Mouse (Mus musculus): Measurements from ENCODE around the gene Gbf1.
"Not testable (repeated sequence)": the region's sequence is repeated elsewhere in the genome, so short reads cannot be mapped to it uniquely, and the experiment has no call there.

Gbf1 gene

DNA sequence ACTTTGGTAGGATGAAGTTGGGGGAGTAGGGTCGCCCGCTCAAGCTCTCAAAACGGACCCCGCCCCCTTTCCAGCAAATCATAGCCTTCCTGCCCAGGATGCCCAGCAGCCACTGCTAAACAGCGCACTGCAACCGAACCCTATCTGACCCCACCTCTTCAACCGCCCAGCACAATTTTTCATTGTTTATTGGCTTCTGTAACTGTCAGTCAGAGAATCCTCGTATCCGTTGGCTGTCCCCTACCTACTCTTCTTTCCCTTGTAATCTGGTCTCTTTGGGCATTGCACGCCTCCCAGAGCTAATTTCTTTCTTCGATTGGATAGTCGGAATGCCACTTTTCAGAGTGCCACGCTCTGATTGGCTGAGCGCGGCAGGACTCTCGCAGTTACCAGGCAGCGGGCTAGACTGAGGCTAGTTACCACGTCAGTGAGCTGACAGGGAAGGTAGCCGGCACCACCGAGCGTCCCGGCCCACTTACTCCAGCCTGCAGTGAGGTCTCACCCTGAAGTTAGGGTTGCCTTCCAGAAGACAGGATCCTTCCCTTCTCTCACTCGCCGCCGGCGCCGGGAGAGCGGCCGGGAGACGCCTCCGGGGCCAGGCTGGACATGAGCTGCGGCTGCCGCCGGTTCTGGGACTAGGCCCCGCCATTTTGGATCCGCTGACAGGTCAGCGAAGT, at the start of gene Gbf1:
Gene Gbf1, plus strand, starts transcription at position 383 of the 677 bp plus-strand sequence.
- peak; percentile 97 to 99 for DNase-seq

DNA sequence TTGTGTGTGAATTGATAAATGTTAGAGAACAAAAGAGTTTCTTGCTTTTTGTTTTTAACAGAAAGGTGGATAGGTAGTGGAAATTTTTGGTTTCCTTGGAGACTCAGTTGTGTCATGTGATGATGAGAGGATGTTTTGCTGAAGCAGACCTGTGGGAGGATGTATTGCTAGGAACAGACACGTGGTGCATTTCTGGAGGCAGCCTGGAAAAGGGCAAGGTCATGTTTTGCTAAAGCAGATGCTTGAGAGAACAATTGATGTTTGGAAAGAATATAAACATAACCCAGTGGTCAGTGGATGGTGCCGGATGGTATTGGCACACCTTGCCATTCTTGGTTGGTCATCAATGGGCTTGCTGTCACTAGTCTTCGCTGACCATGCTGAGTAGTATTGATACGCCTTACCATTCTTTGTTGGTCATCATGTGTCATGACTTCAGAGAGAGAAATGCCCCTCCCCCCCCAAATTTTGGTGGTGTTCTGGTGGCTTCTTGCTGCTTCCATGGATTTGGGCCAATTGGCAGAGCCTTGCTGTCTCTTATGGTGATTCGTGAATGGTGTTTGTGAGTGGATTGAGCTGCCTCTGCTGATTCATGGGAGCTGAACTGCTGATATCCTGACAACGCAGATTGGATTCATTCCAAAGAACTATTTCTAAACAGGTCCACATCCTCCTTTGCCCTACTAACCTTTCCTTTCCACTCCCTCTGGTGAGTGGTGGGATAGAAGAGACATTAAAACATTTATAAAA, 48.7 kb upstream of the Gbf1 start:
- DNase-seq: no peak

- no peak for DNase-seq
Measured at GRCm38 (mm10) chr19:46104187-46104557, 48.1 kb upstream of the Gbf1 start.

DNA sequence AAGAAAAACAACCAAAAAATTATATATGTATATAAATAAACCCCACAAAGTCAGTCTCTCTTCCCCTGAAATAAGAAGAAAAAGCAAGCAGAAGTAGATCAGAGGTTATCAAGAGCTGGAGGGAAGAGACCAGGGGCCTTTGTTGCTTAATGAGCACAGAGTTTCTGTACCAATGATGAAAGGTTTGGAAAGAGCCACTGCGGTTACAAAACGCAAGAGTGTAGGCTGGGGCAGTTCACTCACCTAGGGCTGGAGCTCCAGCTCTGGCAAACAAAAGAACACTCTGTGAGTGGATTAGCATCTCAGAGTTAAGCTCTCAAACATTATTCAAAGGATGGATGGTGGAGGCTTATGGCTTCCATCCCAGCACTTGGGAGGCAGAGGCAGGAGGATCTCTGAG, 42.1 kb upstream of the Gbf1 start:
- no peak for DNase-seq

- no peak for DNase-seq
Measured at GRCm38 (mm10) chr19:46110781-46111180, 41.5 kb upstream of the Gbf1 start.

DNA sequence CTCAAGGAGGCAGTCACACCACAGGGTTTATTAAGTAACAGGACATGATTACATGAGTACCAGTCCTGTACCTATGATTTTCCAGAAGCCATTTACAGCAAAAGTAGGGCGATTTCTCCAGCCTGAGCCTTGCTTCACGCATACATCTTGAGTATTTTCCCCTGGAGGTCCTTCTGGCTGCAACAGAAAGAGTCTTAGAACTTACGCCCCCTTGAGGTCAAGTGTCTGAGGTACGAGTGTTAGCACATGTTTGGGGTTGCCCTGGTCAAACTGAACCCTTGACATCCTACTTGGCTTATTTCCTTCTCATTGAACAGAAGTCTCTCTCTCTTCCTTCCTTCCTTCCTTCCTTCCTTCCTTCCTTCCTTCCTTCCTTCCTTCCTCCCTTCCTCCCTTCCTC, 37.7 kb upstream of the Gbf1 start:
- no peak for DNase-seq

GRCm38 (mm10) chr19:46119458-46119857, 32.9 kb upstream of the Gbf1 start:
- no peak for DNase-seq

- no peak for DNase-seq
Measured at GRCm38 (mm10) chr19:46120872-46121271, 31.4 kb upstream of the Gbf1 start.

DNA sequence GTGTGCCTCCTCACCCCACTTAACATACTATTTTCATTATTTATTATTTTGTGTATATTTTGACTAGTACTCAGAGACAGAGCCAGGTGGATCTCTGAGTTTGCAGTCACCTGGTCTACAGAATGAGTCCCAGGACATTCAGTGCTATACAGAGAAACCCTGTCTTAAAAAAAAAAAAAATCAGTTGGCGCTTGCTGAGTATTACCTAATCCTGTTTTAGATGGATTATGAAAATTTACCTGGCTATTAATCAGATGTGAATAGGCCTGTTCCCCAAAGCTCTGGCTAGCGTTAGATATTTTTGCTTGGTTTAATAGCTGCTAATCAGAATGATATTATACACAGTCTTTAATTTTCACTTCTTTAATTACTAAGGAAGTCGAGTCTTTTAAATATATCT, 28.4 kb upstream of the Gbf1 start:
- no peak for DNase-seq

- no peak for DNase-seq
Measured at GRCm38 (mm10) chr19:46124651-46125050, 27.7 kb upstream of the Gbf1 start.

DNA sequence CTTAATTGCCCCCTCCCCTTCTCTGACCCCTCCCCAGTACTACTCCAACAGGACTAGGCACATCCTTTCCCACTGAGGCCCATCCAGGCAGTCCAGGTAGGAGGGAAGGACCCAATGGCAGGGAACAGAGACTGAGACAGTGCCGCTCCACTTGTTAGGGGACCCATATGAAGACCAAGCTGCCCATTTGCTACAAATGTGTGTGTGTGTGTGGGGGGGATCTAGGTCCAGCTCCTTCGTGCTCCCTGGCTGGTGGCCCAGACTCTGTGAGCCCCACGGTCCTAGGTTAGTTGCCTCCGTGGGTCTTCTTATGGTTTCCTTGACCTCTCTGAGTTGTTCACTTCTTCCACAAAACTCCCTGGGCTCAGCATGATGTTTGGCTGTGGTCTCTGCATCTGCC, 26.0 kb upstream of the Gbf1 start:
- DNase-seq: no peak

DNA sequence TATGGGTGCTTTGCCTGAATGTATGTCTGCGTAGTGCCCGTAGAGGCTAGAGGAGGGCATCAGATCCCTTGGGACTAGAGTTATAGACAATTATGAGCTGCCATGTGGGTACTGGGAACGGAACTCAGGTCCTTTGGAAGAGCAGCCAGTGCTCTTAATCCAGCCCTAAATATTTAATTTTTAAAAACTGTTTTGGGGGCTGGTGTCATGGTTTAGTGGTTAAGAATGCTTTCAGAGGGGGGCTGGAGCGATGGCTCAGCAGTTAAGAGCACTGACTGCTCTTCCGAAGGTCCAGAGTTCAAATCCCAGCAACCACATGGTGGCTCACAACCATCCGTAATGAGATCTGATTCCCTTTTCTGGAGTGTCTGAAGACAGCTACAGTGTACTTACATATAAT, 22.6 kb upstream of the Gbf1 start:
- not testable (repeated sequence) for DNase-seq

GRCm38 (mm10) chr19:46131283-46131682, 21.0 kb upstream of the Gbf1 start:
- DNase-seq: no peak

GRCm38 (mm10) chr19:46131694-46132525, 20.4 kb upstream of the Gbf1 start, which contains the start of gene Elovl3:
Elovl3 (plus strand) TSS chr19:46131897.
- peak in 1 of 2 experiments; percentile 29 for DNase-seq

DNA sequence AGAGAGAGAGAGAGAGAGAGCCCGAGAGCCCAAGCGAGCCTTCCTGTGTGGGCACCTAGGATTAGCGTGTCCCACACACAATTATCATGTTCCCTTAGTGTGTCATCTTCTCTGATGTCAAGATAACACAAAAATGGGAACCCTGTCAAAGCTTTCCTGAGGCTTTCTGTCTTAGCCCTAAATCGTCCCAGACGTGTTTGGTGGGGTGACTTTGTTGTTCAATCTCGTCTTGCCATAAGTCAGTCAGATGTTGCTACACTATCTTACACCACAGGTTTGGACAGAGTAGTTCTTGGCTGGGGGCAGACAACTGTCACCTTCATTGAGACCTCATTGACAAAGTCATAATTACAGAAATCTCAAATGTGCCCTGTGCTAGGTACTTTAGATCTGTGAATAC, 19.7 kb upstream of the Gbf1 start:
- no peak for DNase-seq

- peak; percentile 83 to 93 for DNase-seq
Measured at GRCm38 (mm10) chr19:46135297-46135696, 17.0 kb upstream of the Gbf1 start.

GRCm38 (mm10) chr19:46135789-46136638, 16.3 kb upstream of the Gbf1 start:
- peak; percentile 60 to 76 for DNase-seq

- DNase-seq: peak; percentile 36 to 66
Measured at GRCm38 (mm10) chr19:46136639-46137580, 15.4 kb upstream of the Gbf1 start.

DNA sequence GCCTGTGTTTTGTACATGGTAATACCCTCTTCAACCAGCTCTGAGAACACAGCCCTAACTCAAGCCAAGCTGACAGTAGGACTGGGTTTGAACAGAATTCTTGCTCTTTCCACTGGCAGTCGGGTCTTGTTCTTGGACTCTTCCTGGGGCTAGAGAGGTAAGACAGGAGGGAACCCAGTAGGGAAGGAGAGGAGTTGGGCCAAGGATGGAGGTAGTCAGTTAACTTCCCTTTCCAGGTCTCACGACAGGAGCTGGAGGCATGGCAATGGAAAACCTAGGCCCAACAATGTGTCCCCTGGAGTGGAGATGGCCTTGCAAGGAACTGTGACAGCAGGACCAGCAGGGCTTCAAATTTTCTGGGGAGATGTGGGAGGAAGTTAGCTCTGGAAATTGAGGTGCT, 12.0 kb upstream of the Gbf1 start:
- DNase-seq: no peak

DNA sequence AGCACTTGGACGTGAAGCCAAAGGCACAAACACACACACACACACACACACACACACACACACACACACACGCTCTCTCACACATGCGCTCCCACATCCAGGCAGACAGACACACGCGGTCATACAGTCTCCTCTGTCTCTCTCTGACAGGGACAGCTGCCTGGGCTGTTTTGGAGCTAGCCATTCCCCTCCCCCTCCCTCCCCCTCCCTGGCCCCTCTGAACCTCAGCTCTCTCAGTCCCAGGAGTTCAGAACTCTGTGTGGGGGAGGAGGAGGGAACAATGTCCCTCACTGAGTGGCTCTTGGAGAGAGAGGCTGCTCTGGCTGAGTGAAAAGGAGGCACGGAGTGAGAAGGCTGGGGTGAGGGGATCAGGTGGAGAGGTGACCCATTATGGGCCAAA, 11.2 kb upstream of the Gbf1 start:
- no peak for DNase-seq
